Mouse (Mus musculus) ovary, adult 18-20 months (tissue): Measurements from ENCODE around the gene Adgrf1.
A peak's percentile ranks its signal among the peaks of the same experiment; 100 is the strongest.

Experiments
- DNase-seq: peaks from one replicate; pipeline ENCODE4 v3.0.0; 2022; ENCODE audit warnings: low spot score, mixed read lengths

The Adgrf1 gene

GRCm38 (mm10) chr17:43270161-43270560 lies at the start of gene Adgrf1:
TSS of gene Adgrf1 (plus strand) at chr17:43270329.
- no peak for DNase-seq

GRCm38 (mm10) chr17:43226101-43226500 lies 44.0 kb upstream of the Adgrf1 start:
- no peak for DNase-seq

- DNase-seq, result peak; percentile 38
Measured at GRCm38 (mm10) chr17:43229621-43230513, 40.3 kb upstream of the Adgrf1 start.

GRCm38 (mm10) chr17:43230821-43231220 lies 39.3 kb upstream of the Adgrf1 start:
- DNase-seq, result no peak

GRCm38 (mm10) chr17:43232769-43233168 lies 37.4 kb upstream of the Adgrf1 start:
- DNase-seq, result no peak

- DNase-seq, result no peak
Measured at GRCm38 (mm10) chr17:43236656-43237250, 33.4 kb upstream of the Adgrf1 start.

GRCm38 (mm10) chr17:43239035-43239434 lies 31.1 kb upstream of the Adgrf1 start:
- no peak for DNase-seq

- DNase-seq, result peak; percentile 38
Measured at GRCm38 (mm10) chr17:43241134-43241533, 29.0 kb upstream of the Adgrf1 start.

GRCm38 (mm10) chr17:43242609-43243008 lies 27.5 kb upstream of the Adgrf1 start:
- no peak for DNase-seq

- DNase-seq, result no peak
Measured at GRCm38 (mm10) chr17:43245364-43245763, 24.8 kb upstream of the Adgrf1 start.

- no peak for DNase-seq
Measured at GRCm38 (mm10) chr17:43247245-43247644, 22.9 kb upstream of the Adgrf1 start.

- peak; percentile 25 for DNase-seq
Measured at GRCm38 (mm10) chr17:43249645-43250044, 20.5 kb upstream of the Adgrf1 start.

GRCm38 (mm10) chr17:43251249-43252125 lies 18.6 kb upstream of the Adgrf1 start:
- DNase-seq, result no peak

GRCm38 (mm10) chr17:43252846-43253245 lies 17.3 kb upstream of the Adgrf1 start:
- DNase-seq, result no peak

GRCm38 (mm10) chr17:43254261-43254660 lies 15.9 kb upstream of the Adgrf1 start:
- no peak for DNase-seq

- DNase-seq, result no peak
Measured at GRCm38 (mm10) chr17:43256536-43257135, 13.5 kb upstream of the Adgrf1 start.

GRCm38 (mm10) chr17:43257699-43258098 lies 12.4 kb upstream of the Adgrf1 start:
- no peak for DNase-seq

- DNase-seq, result no peak
Measured at GRCm38 (mm10) chr17:43261937-43262336, 8.2 kb upstream of the Adgrf1 start.

- DNase-seq, result no peak
Measured at GRCm38 (mm10) chr17:43264739-43265138, 5.4 kb upstream of the Adgrf1 start.

- DNase-seq, result peak; percentile 47
Measured at GRCm38 (mm10) chr17:43265178-43265837, 4.8 kb upstream of the Adgrf1 start.

- no peak for DNase-seq
Measured at GRCm38 (mm10) chr17:43265944-43266343, 4.2 kb upstream of the Adgrf1 start.
